Mouse (Mus musculus) CH12.LX (cell line): ENCODE data around the gene Tmem219. TPM values are rescaled to one million over a fixed set of nuclear protein-coding genes. Genes with fewer than 3 reads are reported as not detected.

Source experiments
- DNase-seq: peaks from one replicate; pipeline ENCODE4 v3.0.0-alpha.2; 2013; ENCODE audit errors: extremely low read depth
- H3K27ac ChIP-seq: 2 replicates; pipeline ENCODE4 v1.5.1; 2012; ENCODE audit warnings: low read depth, mild to moderate bottlenecking, control low read depth, moderate library complexity; ENCODE audit not compliant: insufficient read depth
- H3K27me3 ChIP-seq: replicated peaks from 2 replicates; pipeline ENCODE3; 2012; ENCODE audit warnings: inconsistent platforms
- H3K36me3 ChIP-seq, 2 experiments: replicated peaks in 1 of 2; 2 replicates each; pipeline versions ENCODE3 to v1.6.1; 2012; ENCODE audit warnings: inconsistent platforms in 1 of 2, low read length in 1 of 2, mild to moderate bottlenecking in 1 of 2, mixed read lengths in 1 of 2, moderate library complexity in 1 of 2; ENCODE audit not compliant: control insufficient read depth in 1 of 2, insufficient read depth in 1 of 2
- H3K4me1 ChIP-seq, 2 experiments: 2 replicates each; pipeline ENCODE4 v1.6.1; 2012; ENCODE audit warnings: inconsistent platforms in 1 of 2, moderate library complexity in 1 of 2; ENCODE audit not compliant: insufficient read depth in 2 of 2, control insufficient read depth in 1 of 2
- H3K4me2 ChIP-seq: 2 replicates; pipeline ENCODE4 v1.6.1; 2012; ENCODE audit warnings: low read depth, mild to moderate bottlenecking, control low read depth; ENCODE audit not compliant: poor library complexity, insufficient read depth, severe bottlenecking
- H3K4me3 ChIP-seq, 3 experiments: fragments of 150-350 bp in 1 of 3; sonication (generic) in 1 of 3; replicated peaks in 1 of 3; 2 replicates each; pipeline versions ENCODE3 to v1.5.1; 2011 to 2012; ENCODE audit warnings: low read depth in 2 of 3, low read length in 2 of 3, mild to moderate bottlenecking in 2 of 3, moderate library complexity in 2 of 3, control low read depth in 1 of 3, improper control_type of control experiment in 1 of 3, inconsistent platforms in 1 of 3, mixed read lengths in 1 of 3; ENCODE audit not compliant: poor library complexity in 1 of 3
- H3K79me2 ChIP-seq: replicated peaks from 2 replicates; pipeline ENCODE4 v1.6.1; 2012; ENCODE audit warnings: mild to moderate bottlenecking, moderate library complexity; ENCODE audit not compliant: control insufficient read depth, poor library complexity, insufficient read depth, severe bottlenecking; ENCODE audit errors: extremely low read depth
- H3K9ac ChIP-seq: 2 replicates; pipeline ENCODE4 v1.6.1; 2012; ENCODE audit warnings: low read depth, mild to moderate bottlenecking, control low read depth, moderate library complexity; ENCODE audit not compliant: insufficient read depth
- H3K9me3 ChIP-seq: replicated peaks from 2 replicates; pipeline ENCODE3; 2012; ENCODE audit warnings: low read length, inconsistent platforms, mixed read lengths
- CHD2 ChIP-seq: IDR thresholded peaks from 2 replicates; pipeline ENCODE4 v1.6.1; 2011; ENCODE audit warnings: low read length, improper control_type of control experiment
- EP300 ChIP-seq: IDR thresholded peaks from 2 replicates; pipeline ENCODE4 v1.6.1; 2011; ENCODE audit warnings: low read length, improper control_type of control experiment
- GABPA ChIP-seq: IDR thresholded peaks from 2 replicates; pipeline ENCODE4 v1.6.1; 2012; ENCODE audit warnings: low read depth, low read length, improper control_type of control experiment, inconsistent platforms; ENCODE audit not compliant: insufficient replicate concordance
- HCFC1 ChIP-seq: IDR thresholded peaks from 2 replicates; pipeline ENCODE4 v1.6.1; 2012; ENCODE audit warnings: low read depth, mild to moderate bottlenecking, inconsistent platforms, low read length, improper control_type of control experiment
- IRF4 ChIP-seq: IDR thresholded peaks from 2 replicates; pipeline ENCODE4 v1.6.1; 2014; ENCODE audit warnings: low read depth, mild to moderate bottlenecking, inconsistent platforms, low read length, improper control_type of control experiment
- JUN ChIP-seq: IDR thresholded peaks from 2 replicates; pipeline ENCODE4 v1.6.1; 2011; ENCODE audit warnings: low read depth, mild to moderate bottlenecking, low read length, improper control_type of control experiment, moderate library complexity; ENCODE audit not compliant: insufficient read depth
- JUND ChIP-seq: conservative IDR thresholded peaks from 2 replicates; pipeline ENCODE4 v1.6.1; 2011; ENCODE audit warnings: low read depth, low read length, improper control_type of control experiment
- KAT2A ChIP-seq: IDR thresholded peaks from 2 replicates; pipeline ENCODE4 v1.6.1; 2012; ENCODE audit warnings: low read length, improper control_type of control experiment, inconsistent platforms; ENCODE audit not compliant: insufficient replicate concordance
- MAX ChIP-seq: IDR thresholded peaks from 2 replicates; pipeline ENCODE4 v1.6.1; 2011; ENCODE audit warnings: low read length, improper control_type of control experiment
- MAZ ChIP-seq: IDR thresholded peaks from 2 replicates; pipeline ENCODE4 v1.6.1; 2012; ENCODE audit warnings: low read depth, mild to moderate bottlenecking, inconsistent platforms, low read length, improper control_type of control experiment, moderate library complexity
- MXI1 ChIP-seq: IDR thresholded peaks from 2 replicates; pipeline ENCODE4 v1.6.1; 2011; ENCODE audit warnings: mild to moderate bottlenecking, low read depth, low read length, improper control_type of control experiment
- MYC ChIP-seq: IDR thresholded peaks from 2 replicates; pipeline ENCODE4 v1.6.1; 2011; ENCODE audit warnings: low read depth, mild to moderate bottlenecking, improper control_type of control experiment, low read length
- NRF1 ChIP-seq: IDR thresholded peaks from 2 replicates; pipeline ENCODE4 v1.6.1; 2014; ENCODE audit warnings: low read depth, mild to moderate bottlenecking, inconsistent platforms, low read length, improper control_type of control experiment, moderate library complexity
- SIN3A ChIP-seq: IDR thresholded peaks from 2 replicates; pipeline ENCODE4 v1.6.1; 2012; ENCODE audit warnings: low read length, improper control_type of control experiment, inconsistent platforms
- UBTF ChIP-seq: IDR thresholded peaks from 2 replicates; pipeline ENCODE4 v1.6.1; 2012; ENCODE audit warnings: low read depth, mild to moderate bottlenecking, inconsistent platforms, low read length, improper control_type of control experiment, moderate library complexity
- USF2 ChIP-seq: conservative IDR thresholded peaks from 2 replicates; pipeline ENCODE4 v1.6.1; 2011; ENCODE audit warnings: low read depth, low read length, improper control_type of control experiment
- ZMIZ1 ChIP-seq: IDR thresholded peaks from 2 replicates; pipeline ENCODE4 v1.6.1; 2012; ENCODE audit warnings: low read depth, mild to moderate bottlenecking, inconsistent platforms, low read length, improper control_type of control experiment
- dilution Hi-C: fragments of 300-500 bp; cut with MboI; formaldehyde crosslinking; loops from 2 replicates; pipeline ENCODE4 v1.14.3; 2020; ENCODE audit warnings: low sequenced_read_pairs; ENCODE audit not compliant: extremely low pct_unique_long_range_greater_than_20kb, extremely low pct_ligation_motif_present
- in situ Hi-C: fragments of 300-500 bp; cut with MboI; formaldehyde crosslinking; loops from 3 replicates; pipeline ENCODE4 v1.14.3; 2019; ENCODE audit warnings: low sequenced_read_pairs, low pct_ligation_motif_present, low pct_unique_long_range_greater_than_20kb, mixed read lengths
- polyA plus RNA-seq: library from polyadenylated mRNA; unstranded; fragments of >175 nt; gene quantifications from 2 replicates; pipeline ENCODE4 v1.2.1, GENCODE M21; 2012; ENCODE audit warnings: low read depth; ENCODE audit not compliant: insufficient read length
- total RNA-seq, 2 experiments: library from RNA; depleted of rRNA; stranded (reverse); fragments of 300-350 nt in 1 of 2; fragments of >200 nt in 1 of 2; gene quantifications; 2 replicates each; pipeline ENCODE4 v1.2.3; 2012 to 2014

Gene Tmem219
- total and polyA plus RNA-seq, 3 experiments, result 33.4 to 43.2 (median 37.4) TPM

- TF ChIP-seq NRF1 (no peak), USF2 (no peak), ZMIZ1 (no peak; the same call in 1 of the 2 replicates), MYC (0 out of 2 replicates have a peak, but pooled peaks have one; percentile 16), UBTF (no peak), EP300 (peak; percentile 96), MAX (no peak), MAZ (0 out of 2 replicates have a peak, but pooled peaks have one; percentile 18), KAT2A (no peak), JUN (no peak), JUND (no peak), CHD2 (0 out of 2 replicates have a peak, but pooled peaks have one; percentile 20)
Measured at GRCm38 (mm10) chr7:126963548-126964286, 41.0 kb upstream of the Tmem219 start (continued).

GRCm38 (mm10) chr7:126961965-126962364 lies 39.2 kb upstream of the Tmem219 start:
- H3K79me2 ChIP-seq, result no peaks in the 10 kb centered on the region
- H3K4me1 ChIP-seq, result peaks cover 17 to 59% of the 10 kb centered on the region in 2 experiments
- no peak overlapping the region for H3K9ac ChIP-seq
- no peaks in the 10 kb centered on the region for H3K27me3 ChIP-seq
- no peaks in the 10 kb centered on the region for H3K9me3 ChIP-seq
- no peak overlapping the region for H3K27ac ChIP-seq
- no peak for TF ChIP-seq IRF4
- TF ChIP-seq HCFC1, result no peak
- no peak for TF ChIP-seq MXI1
- no peak for TF ChIP-seq USF2
- TF ChIP-seq UBTF, result no peak
- no peak for TF ChIP-seq NRF1
- TF ChIP-seq CHD2, result no peak
- no peak for TF ChIP-seq MAZ
- no peak for TF ChIP-seq SIN3A
- no peak for TF ChIP-seq GABPA
- dilution Hi-C loops, result no loop called here
- H3K4me2 ChIP-seq, result no peak overlapping the region
- H3K4me3 ChIP-seq, result no peak overlapping the region
- in situ Hi-C loops, result loop anchor here (5.0 to 10.0 kb wide), 2 partner anchors 55 to 257 kb away; partner anchors contain the start of genes Coro1a, Pagr1a and Pagr1b
- peaks cover 50 to 84% of the 10 kb centered on the region in 2 experiments for H3K36me3 ChIP-seq
- no peak for DNase-seq
